Mouse (Mus musculus) Muller cell, postnatal 12 days (primary cell): ENCODE results near the gene Rexo5.

Experiments
- DNase-seq: peaks from one replicate; pipeline ENCODE4 v3.0.0-alpha.2; 2015; ENCODE audit errors: inconsistent ontology term

Rexo5 gene

DNA sequence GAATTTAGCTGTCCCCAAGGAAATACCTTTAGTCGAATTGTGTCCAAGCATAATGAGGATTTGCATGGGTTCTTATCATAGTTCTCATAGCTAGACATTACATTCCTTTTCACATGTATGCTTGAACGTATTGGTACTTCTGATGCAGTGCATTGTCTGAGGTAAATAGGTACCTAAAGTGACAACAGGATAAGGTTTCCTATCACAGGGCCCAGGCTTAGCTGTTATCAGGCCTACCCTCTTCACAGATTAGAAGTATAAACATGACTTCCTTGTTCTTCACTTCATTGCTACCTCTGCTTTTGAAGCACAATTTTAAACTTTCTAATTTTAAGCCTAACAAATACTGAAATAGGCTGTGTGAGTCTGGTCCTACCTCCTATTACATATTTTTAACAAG is 51.7 kb downstream of the Rexo5 start:
- no peak for DNase-seq

DNA sequence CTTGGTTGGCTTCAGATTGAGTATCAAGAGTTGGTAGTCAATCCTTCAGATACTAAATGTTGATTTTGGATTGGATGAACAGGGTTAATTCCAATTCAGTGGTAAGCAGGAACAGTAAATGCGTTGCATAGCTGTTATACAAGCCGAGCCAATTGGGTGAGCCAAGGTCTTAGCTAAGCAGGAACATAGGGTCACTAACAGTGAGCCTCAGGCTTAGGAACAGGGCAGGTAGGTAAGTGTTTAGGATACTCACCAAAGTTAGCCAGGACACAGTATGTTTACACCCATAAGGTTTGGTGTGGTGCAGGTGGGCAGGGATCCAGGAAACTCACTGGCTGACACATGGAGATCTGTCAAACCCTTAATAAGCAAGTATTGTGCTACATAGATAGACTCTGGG is 53.6 kb downstream of the Rexo5 start:
- no peak for DNase-seq

DNA sequence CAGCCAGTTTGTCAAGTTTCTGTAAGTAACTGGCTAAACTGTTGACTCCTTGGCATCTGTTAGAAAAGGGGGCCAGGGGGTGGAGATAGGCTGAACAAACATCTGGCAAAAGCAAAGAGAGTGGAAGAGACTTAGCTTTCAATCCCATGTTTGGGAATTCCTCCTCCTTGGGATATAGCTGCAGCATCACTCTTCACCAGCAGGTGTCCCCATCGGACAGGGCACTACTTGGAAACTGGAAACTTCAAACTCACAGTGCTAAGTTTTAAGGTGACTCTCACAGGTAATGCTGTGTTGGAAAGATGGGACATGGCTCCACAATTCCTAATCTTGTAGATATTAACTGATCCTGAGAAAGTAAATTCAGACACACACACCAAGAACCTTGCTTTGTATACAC is 55.3 kb downstream of the Rexo5 start:
- no peak for DNase-seq

DNA sequence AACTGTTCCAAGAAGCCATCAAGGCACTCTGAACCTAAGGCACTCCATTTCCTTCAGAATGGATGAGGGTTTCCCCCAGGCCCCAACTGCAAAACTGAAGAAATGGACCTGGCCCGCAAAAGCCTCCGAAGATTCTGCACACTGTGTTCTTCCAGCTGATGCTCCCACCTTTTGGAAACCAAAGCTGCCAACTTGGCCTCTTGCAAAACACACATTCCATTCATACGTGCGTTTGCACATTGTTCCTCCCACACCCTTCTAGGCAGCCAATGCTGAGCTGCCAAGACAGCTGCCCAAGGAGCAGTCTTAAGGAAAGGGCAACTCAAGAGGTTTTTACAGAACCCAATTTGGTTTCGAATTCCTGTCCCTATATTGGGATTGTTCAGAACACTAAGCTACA is 56.9 kb downstream of the Rexo5 start:
- peak; percentile 51 for DNase-seq

DNA sequence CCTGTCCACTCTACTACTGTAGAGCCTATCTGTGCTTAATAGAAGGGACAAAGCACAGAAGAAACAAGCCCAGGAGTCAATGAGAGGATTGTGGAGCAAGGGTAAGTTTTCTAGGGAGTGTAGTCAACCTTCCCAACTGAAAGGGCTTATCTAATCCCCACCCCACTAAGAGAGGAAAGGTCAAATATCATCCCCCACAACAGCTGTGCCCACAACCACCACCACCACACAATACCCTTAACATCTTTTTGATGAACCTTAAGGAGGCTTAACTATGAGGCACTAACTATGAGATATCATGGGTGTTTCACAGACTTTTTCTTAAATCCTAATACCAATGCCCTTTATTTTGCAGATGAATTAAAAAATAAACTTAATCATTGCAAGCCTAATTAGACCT is 58.7 kb downstream of the Rexo5 start:
- DNase-seq, result no peak

DNA sequence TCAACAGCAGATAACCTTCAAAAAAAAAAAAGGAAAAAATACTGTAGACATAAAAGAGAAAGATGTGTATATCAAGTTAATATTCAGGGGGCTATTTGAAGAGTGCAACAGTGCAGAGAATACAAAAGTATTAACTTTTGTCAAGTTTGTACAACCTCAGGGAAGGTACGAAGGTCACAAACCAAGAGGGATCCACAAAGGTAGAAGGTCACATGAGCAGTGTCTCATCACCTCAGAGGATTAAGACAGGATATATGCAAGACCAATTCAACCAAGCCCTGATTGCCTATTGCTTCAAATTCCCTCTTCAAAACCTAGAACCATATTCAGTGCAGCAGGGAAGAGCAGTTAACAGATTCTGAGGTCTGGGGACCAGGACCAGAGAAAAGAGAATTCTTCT is 59.4 kb downstream of the Rexo5 start:
- DNase-seq, result no peak

DNA sequence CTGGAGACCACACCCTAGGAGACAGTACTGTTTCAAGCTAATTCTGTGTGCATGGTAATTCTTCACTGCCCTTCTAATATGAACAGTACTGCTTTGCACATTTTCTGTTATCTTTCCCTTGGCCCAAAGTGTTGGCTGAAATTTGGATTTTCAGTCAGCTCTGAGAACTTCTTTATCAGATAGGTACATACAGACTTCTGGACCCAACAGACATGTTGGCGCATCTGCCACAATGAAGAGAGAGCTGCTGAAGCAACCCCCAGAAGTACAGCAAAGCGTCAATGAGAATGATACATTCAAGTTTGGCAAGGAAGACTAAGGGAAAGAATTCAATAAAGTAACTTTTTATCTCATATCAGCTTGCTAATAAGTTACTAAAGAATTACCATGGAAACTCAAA is 60.6 kb downstream of the Rexo5 start:
- DNase-seq, result no peak

DNA sequence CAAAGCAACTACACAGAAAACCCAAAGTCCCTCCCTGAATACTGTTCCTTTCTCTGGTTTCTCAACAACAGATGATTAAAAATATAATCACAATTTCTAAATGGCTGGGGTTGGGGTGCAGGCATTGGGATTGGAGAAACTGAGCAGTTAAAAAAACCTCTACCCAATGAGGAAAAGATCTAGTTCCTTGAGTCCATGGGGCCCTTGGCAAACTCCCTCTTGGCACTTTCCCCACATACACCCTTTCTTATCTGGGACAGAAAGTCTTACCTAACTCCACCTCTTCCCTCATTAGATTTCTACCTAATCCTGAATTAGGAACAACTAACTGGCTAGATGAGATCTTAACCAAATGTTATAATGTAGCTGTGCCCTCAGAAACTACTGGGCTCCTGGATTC is 61.2 kb downstream of the Rexo5 start:
- no peak for DNase-seq

DNA sequence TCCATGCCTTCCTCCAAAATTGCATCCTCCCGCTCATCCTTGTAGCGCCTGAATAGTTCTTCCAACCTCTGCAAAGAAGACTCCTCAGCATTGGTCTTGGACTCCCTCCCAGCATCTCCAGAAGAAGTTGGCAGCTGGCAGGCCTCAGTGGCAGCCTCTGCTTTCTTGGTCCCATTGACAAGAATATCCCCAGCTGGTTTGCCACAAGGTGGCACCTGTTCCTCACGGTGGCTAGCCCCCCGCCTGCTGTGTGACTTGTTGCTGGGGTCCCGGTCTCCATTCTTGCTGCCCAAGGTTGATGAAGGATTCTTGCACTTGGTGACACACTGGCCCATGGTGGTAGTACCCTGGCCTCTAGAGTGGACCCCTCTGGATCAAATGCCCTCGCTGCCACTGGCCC is 65.7 kb downstream of the Rexo5 start:
- DNase-seq, result no peak

DNA sequence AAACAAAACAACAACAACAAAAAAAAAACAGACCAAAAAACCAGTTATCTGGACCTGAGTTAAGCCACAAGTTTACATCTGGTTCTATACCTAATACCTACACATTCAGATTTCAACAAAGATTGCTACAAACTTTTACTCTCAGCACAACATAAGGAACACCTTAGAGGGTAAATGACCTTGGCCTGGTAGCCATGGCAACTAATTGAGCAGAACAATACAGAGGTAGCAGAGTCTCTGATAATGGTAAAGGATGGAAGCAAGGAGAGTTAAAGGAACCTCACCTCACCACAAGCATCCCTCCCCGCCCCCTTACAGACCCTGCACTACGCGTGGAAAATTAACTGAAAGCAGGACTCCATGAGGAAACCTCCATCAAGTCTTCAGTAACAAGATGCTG is 66.3 kb downstream of the Rexo5 start:
- no peak for DNase-seq

DNA sequence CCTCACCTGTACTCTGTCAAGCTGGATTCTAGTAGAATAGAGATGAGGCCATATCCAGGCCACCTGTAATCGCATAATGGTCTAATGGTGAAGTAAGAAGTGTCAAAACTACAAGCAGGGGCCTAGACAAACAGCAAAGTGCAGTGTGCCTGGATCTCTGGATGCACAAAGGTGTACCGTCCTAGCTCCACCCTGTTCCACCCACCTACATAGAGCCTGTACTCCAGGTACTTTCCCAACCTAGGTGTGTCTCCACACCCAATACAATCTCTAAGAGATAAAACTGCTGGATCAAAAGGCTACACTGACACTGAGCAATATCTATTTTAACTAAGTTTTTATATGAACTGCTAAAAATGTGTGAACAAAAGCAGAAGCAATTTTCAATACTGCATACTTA is 66.7 kb downstream of the Rexo5 start:
- no peak for DNase-seq

DNA sequence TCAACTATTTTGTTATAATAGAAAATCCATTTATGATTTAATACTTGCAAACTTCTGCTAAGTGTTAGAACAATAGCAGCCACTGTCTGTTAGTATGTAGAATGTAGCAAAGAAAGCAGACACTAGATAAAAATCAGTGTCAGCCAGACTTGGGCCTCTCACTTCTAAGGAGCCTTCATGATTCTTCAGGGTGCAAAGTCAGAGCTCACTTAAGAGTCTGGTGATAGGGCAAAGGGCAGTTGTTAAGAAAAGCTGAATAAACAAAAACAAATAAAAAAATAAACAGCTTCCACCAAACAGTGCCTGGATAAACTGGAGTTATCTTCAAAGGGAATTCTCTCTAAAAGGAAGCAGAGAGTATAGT is 67.1 kb downstream of the Rexo5 start:
- DNase-seq, result no peak

DNA sequence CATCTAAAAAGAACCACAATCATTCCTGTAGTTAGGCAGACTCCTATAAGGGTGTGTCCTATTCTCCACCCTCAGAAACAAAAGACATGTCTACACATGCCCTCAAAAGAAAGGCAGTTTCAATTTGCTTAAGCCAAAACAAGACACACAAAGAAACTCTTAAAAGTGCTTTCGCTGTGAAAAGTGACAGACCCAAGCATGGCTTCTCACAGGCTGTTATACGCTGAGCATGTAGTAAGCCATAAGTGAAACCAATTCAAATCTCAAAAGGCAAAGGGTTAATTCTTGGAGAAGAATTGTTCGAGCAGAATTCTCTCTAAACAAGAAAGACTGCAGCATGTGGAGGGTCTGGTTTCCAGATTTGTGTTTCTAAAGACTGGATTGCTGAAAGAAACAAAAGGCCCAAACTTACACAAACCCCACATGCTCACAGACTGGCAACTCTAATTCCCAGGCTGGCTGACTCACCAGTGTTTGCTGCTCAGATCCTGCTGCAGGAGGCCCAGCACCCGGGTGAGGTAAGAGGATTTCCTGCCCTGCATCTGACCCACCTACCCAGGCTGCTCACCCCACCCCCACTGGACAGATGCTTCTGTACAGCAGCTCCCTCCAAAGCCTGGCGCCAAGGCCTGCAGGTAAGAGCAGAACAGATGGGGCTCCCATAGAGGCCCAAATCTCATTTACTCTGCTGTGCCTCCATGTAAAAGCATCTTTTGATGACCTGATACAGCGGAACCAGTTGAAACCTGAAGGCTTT is 67.7 kb downstream of the Rexo5 start:
- peak; percentile 79 for DNase-seq

DNA sequence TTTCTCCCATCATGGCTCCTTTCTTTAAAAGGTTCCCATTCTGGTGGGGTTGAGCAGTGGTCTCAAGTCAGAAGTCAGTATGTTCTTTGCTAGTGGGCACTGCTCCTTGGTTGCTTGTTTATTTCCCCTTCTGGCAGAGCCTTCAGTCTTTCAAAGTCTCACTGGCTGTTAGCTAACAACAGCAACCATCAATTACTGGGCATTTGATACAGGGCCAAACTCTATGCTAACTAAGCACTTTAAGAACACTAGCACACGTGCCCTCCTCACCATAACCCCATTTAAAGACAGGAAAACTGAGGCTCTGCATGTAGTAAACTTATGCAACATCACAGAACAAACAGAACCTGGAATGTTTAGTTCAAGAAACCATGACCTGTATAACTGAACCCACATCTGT is 68.4 kb downstream of the Rexo5 start:
- DNase-seq, result no peak

DNA sequence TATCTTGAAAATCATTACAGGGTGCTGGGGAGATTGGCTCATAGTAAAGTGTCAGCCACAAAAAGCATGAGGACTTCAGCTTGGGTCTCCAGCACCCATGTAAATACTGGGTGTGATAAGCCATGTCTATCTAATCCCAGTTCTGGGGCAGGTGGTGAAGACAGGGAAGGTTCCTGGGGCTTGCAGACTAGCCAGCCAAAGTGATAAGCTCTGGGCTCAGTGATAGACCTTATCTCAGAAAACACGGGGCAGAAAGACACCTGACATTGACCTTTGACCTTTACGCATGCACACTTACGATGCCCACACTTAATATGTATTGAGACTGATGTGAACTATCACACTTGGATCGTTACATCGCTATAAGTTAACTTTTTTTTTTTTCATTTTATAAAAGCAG is 70.7 kb downstream of the Rexo5 start:
- DNase-seq, result no peak

DNA sequence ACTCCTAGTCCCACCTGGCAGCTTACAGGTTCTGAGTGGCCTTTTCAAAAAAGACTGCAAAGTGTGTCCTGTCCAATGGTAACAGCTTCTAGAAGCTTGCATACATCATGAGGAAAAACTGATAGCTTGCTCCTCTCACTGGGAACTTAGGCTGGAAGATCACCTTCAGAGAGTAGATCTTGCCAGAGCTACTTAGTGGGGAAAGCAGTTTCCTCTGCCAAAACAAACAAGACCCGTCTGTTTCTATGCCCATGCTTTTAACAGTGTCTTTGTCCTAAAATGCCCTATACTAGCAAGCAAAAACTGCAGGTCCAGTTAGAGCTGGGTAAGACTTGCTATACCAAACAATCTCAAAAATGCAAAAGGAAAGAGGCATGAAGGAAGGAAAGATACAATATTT is 72.3 kb downstream of the Rexo5 start:
- DNase-seq, result no peak

DNA sequence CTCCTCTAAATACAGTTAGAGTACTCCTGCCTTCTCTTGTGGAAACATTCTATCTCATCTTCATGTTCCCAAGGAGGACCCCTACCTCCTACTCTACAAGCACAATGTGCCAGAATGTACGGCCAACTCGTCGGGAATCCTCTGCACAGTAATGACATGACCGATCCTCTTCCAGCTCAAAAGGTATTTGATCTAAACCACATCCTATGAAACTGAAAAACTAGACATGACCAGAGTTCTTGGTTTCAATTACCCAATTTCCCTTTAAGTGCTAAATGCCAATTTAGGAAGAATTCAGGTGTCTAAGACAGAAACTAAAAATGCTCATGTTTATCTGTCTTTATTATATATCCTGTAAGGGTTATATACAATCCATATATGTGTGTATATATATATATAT is 78.4 kb downstream of the Rexo5 start:
- DNase-seq, result no peak

DNA sequence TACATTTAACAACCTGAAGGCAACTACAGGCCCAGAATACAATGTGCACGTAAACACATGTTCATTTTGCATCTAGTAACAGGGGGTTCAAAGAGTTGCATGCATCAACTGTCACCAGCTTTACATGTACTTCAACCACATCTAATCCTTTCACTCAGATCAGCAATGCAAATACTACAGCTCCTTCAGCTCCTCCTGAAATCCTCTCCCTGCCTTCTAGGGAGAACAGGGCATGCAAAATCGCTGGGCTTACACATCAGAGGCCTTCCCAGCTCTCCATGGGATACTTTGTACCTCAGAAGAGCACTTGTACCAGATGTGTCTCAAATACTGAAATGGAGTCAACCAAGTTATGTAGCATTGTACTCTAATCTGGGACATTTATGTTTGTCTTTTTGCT is 79.2 kb downstream of the Rexo5 start:
- no peak for DNase-seq

DNA sequence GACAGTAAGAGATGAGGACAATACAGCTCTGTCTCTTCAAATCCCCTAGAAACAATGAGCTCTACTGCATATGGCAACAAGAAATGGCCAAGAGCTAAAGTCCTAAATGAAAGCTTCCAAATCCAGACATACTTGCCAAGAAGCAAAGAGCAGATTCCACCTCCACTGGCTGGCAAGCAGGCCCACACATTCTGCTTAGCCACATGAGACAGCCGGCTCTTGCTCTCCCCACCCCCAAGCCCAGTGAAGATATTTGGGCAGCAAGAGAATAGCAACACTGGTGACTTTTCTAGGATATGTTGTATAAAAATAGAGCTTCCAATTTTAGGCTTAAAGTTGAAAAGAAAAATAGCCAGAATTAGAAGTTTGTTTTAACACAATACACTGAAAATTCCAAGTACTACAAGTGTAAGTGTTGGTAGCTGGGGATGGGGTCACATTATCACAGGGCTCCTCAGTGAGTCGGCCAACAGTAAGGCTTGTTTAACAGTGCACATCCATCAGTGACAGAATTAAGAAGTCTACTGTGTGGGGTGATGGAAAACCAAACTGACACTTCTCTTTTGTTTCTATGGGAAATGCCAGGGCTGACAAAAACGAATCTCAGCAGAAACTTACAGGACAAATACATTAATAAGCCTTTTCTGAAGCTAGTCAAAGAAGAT is 82.1 kb downstream of the Rexo5 start:
- DNase-seq, result peak; percentile 84

DNA sequence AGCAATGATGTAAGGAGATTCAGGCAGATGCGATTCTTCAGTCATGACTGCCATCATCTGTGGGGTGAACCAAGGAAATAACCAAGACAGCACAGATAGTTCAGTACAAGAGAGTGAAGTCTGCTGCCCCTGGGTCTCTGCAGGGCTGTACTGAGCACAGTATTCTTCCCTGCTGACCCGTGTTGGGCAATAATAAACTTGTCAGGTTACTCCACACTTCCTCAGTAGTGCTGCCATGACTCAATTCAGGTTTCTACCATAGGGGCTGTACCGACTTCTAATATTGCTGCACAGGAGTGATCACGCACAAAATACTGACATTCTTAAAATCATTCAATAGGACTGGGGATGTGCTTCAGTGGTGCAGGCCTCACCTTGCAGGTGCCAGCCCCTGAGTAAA is 85.4 kb downstream of the Rexo5 start:
- no peak for DNase-seq

DNA sequence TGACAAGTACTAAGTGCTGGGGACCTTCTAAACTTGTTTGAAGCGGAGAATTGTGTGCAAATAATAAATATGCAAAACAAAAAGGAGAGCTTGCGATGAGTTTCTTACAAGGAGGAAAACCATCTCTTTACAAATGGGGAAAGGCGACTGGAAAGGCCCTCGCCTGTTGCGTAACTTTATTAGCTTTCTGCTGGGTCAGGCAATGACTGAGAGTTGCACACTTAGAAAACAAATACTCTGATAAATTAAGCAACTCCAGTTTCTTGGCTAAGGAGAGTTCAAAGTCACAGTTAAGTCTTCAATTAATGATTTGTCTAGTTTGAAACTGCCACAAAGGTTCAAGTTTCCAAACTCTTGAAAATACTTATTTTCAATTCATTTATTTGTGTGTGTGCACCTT is 86.5 kb downstream of the Rexo5 start:
- no peak for DNase-seq

DNA sequence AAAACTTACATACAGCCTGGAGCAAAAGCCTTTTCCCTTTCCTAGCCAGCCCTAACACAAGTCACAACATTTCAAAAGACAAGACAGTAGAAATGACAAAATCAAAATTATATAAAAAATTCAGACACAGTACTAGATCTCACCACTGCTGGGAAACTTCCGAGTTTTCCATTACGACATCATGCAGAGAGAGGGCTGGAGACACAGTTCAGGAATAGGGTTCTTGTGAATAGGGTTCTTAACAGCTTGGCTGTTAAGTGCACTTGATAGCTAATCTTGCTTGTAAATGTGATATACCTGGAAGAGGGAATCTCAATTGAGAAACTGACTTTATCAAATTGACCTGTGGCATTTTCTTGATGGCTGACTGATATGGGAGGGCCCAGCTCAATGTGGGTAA is 87.4 kb downstream of the Rexo5 start:
- DNase-seq, result no peak

DNA sequence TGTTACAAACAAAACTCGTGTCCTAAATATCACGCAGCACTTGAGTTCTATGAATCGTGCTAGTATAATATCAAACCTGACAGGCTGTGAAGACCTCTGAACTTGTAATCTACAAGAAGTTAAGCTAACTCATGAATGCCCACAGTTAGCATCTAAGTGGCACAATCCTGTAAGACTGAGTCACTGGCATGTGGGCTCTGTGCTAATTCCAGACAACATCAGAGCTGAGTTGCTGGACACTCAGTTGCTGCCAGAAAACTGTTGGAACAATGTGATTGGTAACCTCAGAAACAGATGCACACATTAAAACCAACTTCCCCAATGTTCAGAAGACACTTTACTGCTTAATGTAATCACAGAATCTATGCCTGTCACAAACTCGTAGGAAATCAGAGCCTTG is 94.1 kb downstream of the Rexo5 start:
- peak; percentile 86 for DNase-seq

DNA sequence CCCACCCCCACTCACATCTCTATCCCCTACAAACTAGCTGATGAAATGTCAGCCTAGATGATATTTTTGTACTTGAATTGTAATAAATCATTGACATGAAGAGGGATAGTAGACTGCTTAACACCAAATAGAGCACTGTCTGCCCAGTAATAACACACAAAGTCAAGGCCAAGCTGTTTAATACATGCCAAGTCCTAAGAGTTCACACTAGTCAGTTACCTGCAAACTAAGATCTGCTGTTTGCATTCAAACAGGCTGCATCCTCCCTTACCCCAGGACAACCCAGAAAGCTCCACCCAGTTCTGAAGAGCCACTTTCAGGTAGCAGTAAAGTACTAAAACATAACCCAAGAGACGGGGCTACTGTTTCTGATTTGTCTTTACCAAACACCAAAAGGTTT is 98.4 kb downstream of the Rexo5 start:
- DNase-seq, result no peak
